Mouse (Mus musculus): ENCODE data around the gene Asrgl1. TPM values are rescaled to one million over a fixed set of nuclear protein-coding genes. Genes with fewer than 3 reads are reported as not detected.
"Not testable (repeated sequence)": the region's sequence is repeated elsewhere in the genome, so short reads cannot be mapped to it uniquely, and the experiment has no call there.

The Asrgl1 gene
- total and polyA plus RNA-seq, 3 experiments: 15.6 to 36.2 (median 25.1) TPM

GRCm38 (mm10) chr19:9128499-9129194 lies 6.8 kb downstream of the Asrgl1 start:
- H3K4me2 ChIP-seq (ENCODE audit: insufficient read depth, low read depth, poor library complexity, severe bottlenecking): no peak overlapping the region
- peaks cover 8 to 22% of the 10 kb centered on the region in 2 experiments for H3K4me1 ChIP-seq (ENCODE audit: control insufficient read depth in 1 of 2, insufficient read depth in 2 of 2)
- dilution Hi-C loops (cut with MboI; ENCODE audit: extremely low pct_ligation_motif_present, extremely low pct_unique_long_range_greater_than_20kb, low sequenced_read_pairs) (no loop called here), in situ Hi-C loops (cut with MboI; ENCODE audit: low pct_ligation_motif_present, low pct_unique_long_range_greater_than_20kb, low sequenced_read_pairs) (no loop called here)
- peaks cover 16 to 57% of the 10 kb centered on the region in 2 experiments for H3K36me3 ChIP-seq (replicated peaks in 1 of 2; ENCODE audit: control insufficient read depth in 1 of 2, insufficient read depth in 1 of 2, low read length in 1 of 2)
- TF ChIP-seq KAT2A (IDR thresholded peaks at IDR 0.05; ENCODE audit: insufficient replicate concordance, low read length) (no peak), ETS1 (conservative IDR thresholded peaks at IDR 0.05; ENCODE audit: low read depth, low read length) (no peak), MAFK (IDR thresholded peaks at IDR 0.05; ENCODE audit: insufficient replicate concordance, low read length) (no peak), CHD2 (IDR thresholded peaks at IDR 0.05; ENCODE audit: low read length) (no peak), ZKSCAN1 (IDR thresholded peaks at IDR 0.05; ENCODE audit: borderline replicate concordance, low read depth, low read length) (no peak)
- DNase-seq (ENCODE audit: extremely low read depth): no peak
- H3K9ac ChIP-seq (ENCODE audit: insufficient read depth, low read depth): no peak overlapping the region
- H3K27ac ChIP-seq (ENCODE audit: insufficient read depth, low read depth): no peak overlapping the region
- H3K79me2 ChIP-seq (replicated peaks; ENCODE audit: control insufficient read depth, extremely low read depth, insufficient read depth, poor library complexity, severe bottlenecking): peaks cover under 1% of the 10 kb centered on the region
- H3K27me3 ChIP-seq (replicated peaks): no peaks in the 10 kb centered on the region
- H3K4me3 ChIP-seq (replicated peaks in 1 of 3; ENCODE audit: low read depth in 2 of 3, low read length in 2 of 3, poor library complexity in 1 of 3): no peak overlapping the region
- peaks cover 7% of the 10 kb centered on the region for H3K9me3 ChIP-seq (replicated peaks; ENCODE audit: low read length)

DNA sequence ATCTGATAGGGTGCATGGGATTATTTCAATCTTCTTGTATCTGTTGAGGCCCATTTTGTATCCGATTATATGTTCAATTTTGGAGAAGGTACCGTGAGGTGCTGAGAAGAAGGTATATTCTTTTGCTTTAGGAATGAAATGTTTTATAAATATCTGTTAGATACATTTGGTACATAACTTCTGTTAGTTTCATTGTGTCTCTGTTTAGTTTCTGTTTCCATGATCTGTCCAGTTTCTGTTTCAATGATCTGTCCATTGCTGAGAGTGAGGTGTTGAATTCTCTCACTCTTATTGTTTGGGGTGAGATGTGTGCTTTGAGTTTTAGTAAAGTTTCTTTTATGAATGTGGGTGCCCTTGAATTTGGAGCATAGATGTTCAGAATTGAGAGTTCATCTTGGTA lies 11.4 kb downstream of the Asrgl1 start:
- in situ Hi-C loops (cut with MboI; ENCODE audit: low pct_ligation_motif_present, low pct_unique_long_range_greater_than_20kb, low sequenced_read_pairs): loop anchor here (25.0 kb wide), 1 partner anchor 387 kb away; the partner anchor contains the start of genes 1700092M07Rik, Stx5a and Wdr74
- H3K9me3 ChIP-seq (replicated peaks; ENCODE audit: low read length); dilution Hi-C loops (cut with MboI; ENCODE audit: extremely low pct_ligation_motif_present, extremely low pct_unique_long_range_greater_than_20kb, low sequenced_read_pairs); H3K4me2 ChIP-seq (ENCODE audit: insufficient read depth, low read depth, poor library complexity, severe bottlenecking); H3K27me3 ChIP-seq (replicated peaks); H3K4me3 ChIP-seq (replicated peaks in 1 of 3; ENCODE audit: low read depth in 2 of 3, low read length in 2 of 3, poor library complexity in 1 of 3); DNase-seq (ENCODE audit: extremely low read depth); H3K9ac ChIP-seq (ENCODE audit: insufficient read depth, low read depth); H3K27ac ChIP-seq (ENCODE audit: insufficient read depth, low read depth); H3K79me2 ChIP-seq (replicated peaks; ENCODE audit: control insufficient read depth, extremely low read depth, insufficient read depth, poor library complexity, severe bottlenecking): not testable (repeated sequence)
- H3K36me3 ChIP-seq (replicated peaks in 1 of 2; ENCODE audit: control insufficient read depth in 1 of 2, insufficient read depth in 1 of 2, low read length in 1 of 2): peaks cover 12 to 32% of the 10 kb centered on the region in 2 experiments
- peak; percentile 77 for TF ChIP-seq EP300 (IDR thresholded peaks at IDR 0.05; ENCODE audit: low read length)
- TF ChIP-seq JUN (IDR thresholded peaks at IDR 0.05; ENCODE audit: insufficient read depth, low read depth, low read length): peak; percentile 64
- 0 out of 2 replicates have a peak, but pooled peaks have one; percentile 30 for TF ChIP-seq IRF4 (IDR thresholded peaks at IDR 0.05; ENCODE audit: low read depth, low read length)
- H3K4me1 ChIP-seq (ENCODE audit: control insufficient read depth in 1 of 2, insufficient read depth in 2 of 2): peaks cover 6 to 13% of the 10 kb centered on the region in 2 experiments

GRCm38 (mm10) chr19:9122390-9122789 lies 13.0 kb downstream of the Asrgl1 start:
- in situ Hi-C loops (cut with MboI; ENCODE audit: low pct_ligation_motif_present, low pct_unique_long_range_greater_than_20kb, low sequenced_read_pairs): loop anchor here (25.0 kb wide), 1 partner anchor 385 kb away; the partner anchor contains the start of genes 1700092M07Rik, Stx5a and Wdr74

More at GRCm38 (mm10) chr19:9122390-9122789, 13.0 kb downstream of the Asrgl1 start:
- Histone ChIP-seq H3K9me3 (replicated peaks; ENCODE audit: low read length) (peaks cover 7% of the 10 kb centered on the region), H3K9ac (ENCODE audit: insufficient read depth, low read depth) (no peak overlapping the region), H3K4me1 (ENCODE audit: control insufficient read depth in 1 of 2, insufficient read depth in 2 of 2) (peaks cover 6 to 15% of the 10 kb centered on the region in 2 experiments), H3K4me3 (replicated peaks in 1 of 3; ENCODE audit: low read depth in 2 of 3, low read length in 2 of 3, poor library complexity in 1 of 3) (no peak overlapping the region), H3K36me3 (replicated peaks in 1 of 2; ENCODE audit: control insufficient read depth in 1 of 2, insufficient read depth in 1 of 2, low read length in 1 of 2) (peaks cover 10 to 31% of the 10 kb centered on the region in 2 experiments), H3K4me2 (ENCODE audit: insufficient read depth, low read depth, poor library complexity, severe bottlenecking) (peak overlapping the region; percentile 62; the same call in 1 of the 2 replicates), H3K27me3 (replicated peaks) (no peaks in the 10 kb centered on the region), H3K27ac (ENCODE audit: insufficient read depth, low read depth) (0 out of 2 replicates have a peak overlapping the region, but pooled peaks have one; percentile 16), H3K79me2 (replicated peaks; ENCODE audit: control insufficient read depth, extremely low read depth, insufficient read depth, poor library complexity, severe bottlenecking) (no peaks in the 10 kb centered on the region)
- peak; percentile 51; the same call in 1 of the 2 replicates for TF ChIP-seq EP300 (IDR thresholded peaks at IDR 0.05; ENCODE audit: low read length)
- TF ChIP-seq MEF2A (IDR thresholded peaks at IDR 0.05; ENCODE audit: borderline replicate concordance, low read depth, low read length): peak; percentile 57; the same call in 1 of the 2 replicates
- TF ChIP-seq USF2 (conservative IDR thresholded peaks at IDR 0.05; ENCODE audit: low read depth, low read length): no peak
- no peak for TF ChIP-seq MYC (IDR thresholded peaks at IDR 0.05; ENCODE audit: low read depth, low read length)
- no peak for TF ChIP-seq E2F4 (IDR thresholded peaks at IDR 0.05; ENCODE audit: insufficient replicate concordance, low read depth, low read length)
- TF ChIP-seq IRF4 (IDR thresholded peaks at IDR 0.05; ENCODE audit: low read depth, low read length): 0 out of 2 replicates have a peak, but pooled peaks have one; percentile 17
- peak; percentile 10; the same call in 1 of the 2 replicates for TF ChIP-seq ETS1 (conservative IDR thresholded peaks at IDR 0.05; ENCODE audit: low read depth, low read length)
- peak; percentile 23; the same call in 1 of the 2 replicates for TF ChIP-seq ELF1 (IDR thresholded peaks at IDR 0.05; ENCODE audit: low read depth, low read length)
- TF ChIP-seq CHD2 (IDR thresholded peaks at IDR 0.05; ENCODE audit: low read length): no peak
- TF ChIP-seq MAZ (IDR thresholded peaks at IDR 0.05; ENCODE audit: low read depth, low read length): no peak
- peak; percentile 47 for DNase-seq (ENCODE audit: extremely low read depth)
- dilution Hi-C loops (cut with MboI; ENCODE audit: extremely low pct_ligation_motif_present, extremely low pct_unique_long_range_greater_than_20kb, low sequenced_read_pairs): no loop called here

Measured in CH12.LX (cell line).